Mouse (Mus musculus): ENCODE measurements around the gene Fam216b.

Fam216b gene

GRCm38 (mm10) chr14:78043079-78043478 lies 45.7 kb downstream of the Fam216b start:
- CTCF ChIA-PET = no interaction called here

- CTCF ChIA-PET = no interaction called here
Observed at GRCm38 (mm10) chr14:78041886-78042526, 46.8 kb downstream of the Fam216b start.

GRCm38 (mm10) chr14:78040643-78041042 lies 48.2 kb downstream of the Fam216b start:
- CTCF ChIA-PET = no interaction called here

- CTCF ChIA-PET = no interaction called here
Observed at GRCm38 (mm10) chr14:78038876-78039275, 49.9 kb downstream of the Fam216b start.

Data from spleen, embryonic (tissue).